Mouse (Mus musculus): Measurements from ENCODE around the gene Recql5.
A peak's percentile ranks its signal among the peaks of the same experiment; 100 is the strongest.

The Recql5 gene

DNA sequence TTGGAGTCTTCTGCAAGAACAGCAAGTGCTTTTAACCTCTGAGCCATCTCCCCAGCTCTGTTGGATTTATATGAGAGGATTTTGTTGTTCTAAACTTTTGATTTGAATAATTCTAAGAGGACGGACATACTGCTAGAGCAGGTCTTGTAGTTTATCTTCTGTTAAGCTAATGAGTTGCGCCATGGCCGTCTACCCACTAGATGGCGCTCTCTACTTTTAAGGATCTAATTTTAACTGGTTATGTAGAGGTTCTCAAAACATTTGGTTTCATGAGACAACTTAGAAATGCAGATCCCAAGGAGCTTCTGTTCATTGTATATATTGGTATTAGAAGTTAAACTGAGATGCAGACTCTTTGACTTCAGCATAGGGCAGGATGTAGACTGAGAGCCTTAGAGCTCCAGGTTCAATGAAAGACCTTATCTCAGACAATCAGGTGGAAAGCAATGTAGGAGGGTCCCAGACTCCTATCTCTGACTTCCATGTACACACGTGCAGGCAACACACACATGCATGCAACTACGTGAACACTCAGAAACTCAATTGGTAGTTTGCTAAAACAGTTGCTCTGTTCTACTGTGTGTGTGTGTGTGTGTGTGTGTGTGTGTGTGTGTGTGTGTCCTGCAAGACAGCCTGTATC, 6.5 kb upstream of the Recql5 start:
- DNase-seq (ENCODE audit: extremely low spot score, low spot score): peak; percentile 60

DNA sequence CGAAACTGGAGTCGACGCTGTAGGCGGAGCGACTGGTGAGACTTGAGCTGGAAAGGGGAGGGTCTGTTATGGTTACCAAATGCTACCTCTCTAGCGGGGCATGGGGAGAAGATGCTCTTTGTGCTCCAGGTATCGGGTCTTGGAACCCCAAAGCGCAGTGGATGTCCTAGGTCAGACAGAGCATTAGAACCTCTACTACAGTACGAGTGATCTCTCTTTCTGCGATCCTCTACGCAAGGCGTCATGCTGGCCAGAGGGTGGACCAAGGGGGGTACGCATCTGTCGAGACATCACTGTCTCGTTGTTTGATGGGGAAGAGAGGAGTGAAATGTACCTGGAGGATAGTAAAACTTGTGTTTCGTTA, 452 bp upstream of the Recql5 start:
- no peak for DNase-seq (ENCODE audit: extremely low spot score, low spot score)

DNA sequence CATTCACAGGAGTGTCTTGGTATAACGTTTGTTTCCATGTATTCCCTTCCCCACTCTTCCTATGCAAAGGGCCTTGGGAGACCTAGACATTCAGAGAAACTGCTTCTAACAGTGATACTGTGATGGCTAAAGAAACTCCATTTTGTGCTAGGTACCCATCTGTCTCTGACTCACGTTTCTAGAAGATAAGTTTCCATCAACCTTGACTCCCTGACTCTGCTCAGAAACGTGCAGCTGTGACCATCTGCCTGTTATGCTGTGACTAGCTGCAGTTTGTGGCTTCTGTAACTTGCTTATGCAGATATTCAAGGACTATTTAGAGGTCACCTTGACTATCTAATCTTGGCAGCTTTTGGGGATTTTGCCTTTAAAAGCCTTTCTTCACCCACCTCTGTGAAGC, 2.0 kb downstream of the Recql5 start:
- DNase-seq (ENCODE audit: extremely low spot score, low spot score): no peak

DNA sequence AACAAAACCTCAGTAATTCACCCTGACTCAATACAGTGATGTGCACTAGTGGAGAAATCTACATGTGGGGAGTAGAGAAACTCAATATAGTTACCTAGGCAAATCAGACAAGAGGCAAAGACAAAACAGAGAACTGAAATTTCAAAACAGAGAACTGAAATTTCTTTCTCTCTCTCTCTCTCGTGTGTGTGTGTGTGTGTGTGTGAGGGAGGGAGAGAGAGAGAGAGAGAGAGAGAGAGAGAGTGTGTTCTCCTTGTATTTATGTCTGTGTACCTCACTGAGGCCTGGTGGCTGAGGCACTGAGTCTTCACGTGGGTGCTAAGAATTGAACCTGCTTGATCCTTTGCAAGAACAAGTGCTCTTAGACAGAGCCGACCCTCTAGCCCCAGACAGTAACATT, 3.5 kb downstream of the Recql5 start:
- no peak for DNase-seq (ENCODE audit: extremely low spot score, low spot score)

DNA sequence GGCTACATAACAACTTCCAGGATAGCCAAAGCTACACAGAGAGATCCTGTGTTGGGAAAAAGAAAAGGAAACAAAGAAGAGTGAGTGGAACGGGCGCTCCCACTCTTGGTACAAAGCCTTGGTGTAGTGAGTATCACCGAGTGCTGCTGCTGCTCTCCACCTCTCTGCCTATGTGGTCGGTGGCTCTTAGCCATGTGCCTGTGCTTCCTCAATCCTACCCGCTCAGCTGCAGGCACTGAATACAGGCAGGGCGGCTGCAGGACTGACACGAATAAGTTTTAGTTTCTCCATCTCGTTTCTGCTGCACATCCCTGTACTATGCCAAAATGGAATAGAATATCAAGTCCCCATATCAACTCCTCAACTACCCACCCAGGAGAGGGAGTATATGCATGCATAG, 4.2 kb downstream of the Recql5 start:
- no peak for DNase-seq (ENCODE audit: extremely low spot score, low spot score)

DNA sequence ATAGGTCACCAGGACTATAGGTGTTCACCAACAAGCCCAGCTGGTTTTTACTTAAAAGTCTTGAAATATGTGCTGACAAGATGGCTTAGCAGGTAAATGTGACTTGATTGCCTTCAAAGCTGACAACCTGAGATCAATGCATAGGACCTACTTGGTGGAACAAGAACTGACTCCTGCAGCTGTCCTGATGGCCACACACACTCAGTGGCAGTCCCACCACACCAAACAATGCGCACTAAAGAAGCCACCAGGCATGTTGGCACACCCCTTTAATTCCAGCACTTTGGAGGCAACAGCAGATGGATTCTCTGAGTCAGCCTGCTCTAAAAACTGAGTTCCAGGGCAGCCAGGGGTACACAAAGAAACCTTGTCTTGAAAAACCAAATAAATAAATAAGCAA, 11.3 kb downstream of the Recql5 start:
- DNase-seq (ENCODE audit: extremely low spot score, low spot score): no peak

DNA sequence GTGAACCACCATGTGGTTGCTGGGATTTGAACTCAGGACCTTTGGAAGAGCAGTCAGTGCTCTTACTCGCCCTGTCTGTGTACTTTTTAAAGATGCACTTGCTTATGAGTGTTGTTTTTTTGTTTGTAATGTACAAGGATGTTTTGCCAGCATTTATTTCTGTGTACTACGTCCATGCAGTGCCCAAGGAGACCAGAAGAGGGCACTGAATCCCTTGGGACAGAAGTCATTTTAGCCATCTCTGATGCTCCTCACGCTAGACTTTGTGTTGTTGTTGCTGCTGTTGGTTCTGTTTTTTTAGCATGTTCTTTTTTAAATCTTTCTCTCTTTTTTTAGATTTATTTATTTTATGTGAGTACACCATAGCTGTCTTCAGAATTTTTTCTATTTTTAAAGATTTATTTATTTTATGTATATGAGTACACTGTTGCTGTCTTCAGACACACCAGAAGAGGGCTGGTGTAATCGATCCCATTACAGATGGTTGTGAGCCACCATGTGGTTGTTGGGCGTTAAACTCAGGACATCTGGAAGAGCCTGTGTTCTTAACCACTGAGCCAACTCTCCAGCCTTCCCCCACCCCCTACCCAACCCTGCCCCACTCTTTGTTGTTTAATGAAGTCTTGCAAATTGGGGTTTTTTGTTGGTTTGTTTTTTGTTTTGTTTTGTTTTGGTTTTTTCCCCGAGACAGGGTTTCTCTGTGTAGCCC, 13.0 kb downstream of the Recql5 start:
- DNase-seq (ENCODE audit: extremely low spot score, low spot score): no peak

- DNase-seq (ENCODE audit: extremely low spot score, low spot score): no peak
These were observed 14.2 kb downstream of the Recql5 start for GRCm38 (mm10) chr11:115919073-115919472.

DNA sequence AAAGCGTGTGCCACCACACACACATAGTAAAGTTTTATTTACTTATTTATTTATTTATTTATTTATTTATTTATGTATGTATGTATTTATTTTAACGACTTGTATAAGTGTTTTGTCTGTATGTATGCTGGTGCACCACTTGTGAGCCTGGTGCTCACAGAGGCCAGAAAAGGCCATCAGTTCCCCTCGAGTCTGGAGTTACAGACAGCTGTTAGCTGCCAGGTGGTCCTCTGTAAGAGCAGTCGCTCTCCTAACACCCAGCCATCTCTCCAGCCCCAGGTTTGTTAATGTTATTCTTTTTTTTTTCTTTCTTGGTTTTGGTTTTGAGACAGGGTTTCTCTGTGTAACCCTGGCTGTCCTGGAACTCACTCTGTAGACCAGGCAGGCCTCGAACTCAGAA, 14.6 kb downstream of the Recql5 start:
- DNase-seq (ENCODE audit: extremely low spot score, low spot score): no peak

DNA sequence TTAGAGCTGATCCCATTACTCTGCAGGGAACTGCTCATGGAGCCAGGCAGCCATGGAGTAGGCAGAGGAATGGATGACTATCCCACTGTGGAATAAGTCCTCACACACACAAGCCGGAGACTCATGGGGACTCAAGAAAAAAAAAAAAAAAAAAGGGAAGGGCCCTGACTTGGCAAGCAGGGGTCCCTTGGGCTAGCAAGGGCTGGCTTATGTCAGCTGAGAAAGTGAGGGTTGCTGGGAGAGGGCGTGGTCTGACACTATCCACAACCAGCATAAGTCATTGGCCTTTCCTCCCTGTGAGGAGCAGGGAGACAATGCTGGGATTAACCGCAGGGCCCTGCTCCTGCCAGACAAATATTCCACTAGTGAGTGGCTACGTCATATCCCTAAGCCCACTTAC, 16.7 kb downstream of the Recql5 start:
- no peak for DNase-seq (ENCODE audit: extremely low spot score, low spot score)

GRCm38 (mm10) chr11:115911632-115912376, 21.5 kb downstream of the Recql5 start, which contains the start of gene Smim6:
Gene Smim6, plus strand, starts transcription at chr11:115912017.
- no peak for DNase-seq (ENCODE audit: extremely low spot score, low spot score)

GRCm38 (mm10) chr11:115911134-115911561, 22.1 kb downstream of the Recql5 start:
- DNase-seq (ENCODE audit: extremely low spot score, low spot score): no peak

- DNase-seq (ENCODE audit: extremely low spot score, low spot score): no peak
These were observed 26.8 kb downstream of the Recql5 start for GRCm38 (mm10) chr11:115906521-115906920.

DNA sequence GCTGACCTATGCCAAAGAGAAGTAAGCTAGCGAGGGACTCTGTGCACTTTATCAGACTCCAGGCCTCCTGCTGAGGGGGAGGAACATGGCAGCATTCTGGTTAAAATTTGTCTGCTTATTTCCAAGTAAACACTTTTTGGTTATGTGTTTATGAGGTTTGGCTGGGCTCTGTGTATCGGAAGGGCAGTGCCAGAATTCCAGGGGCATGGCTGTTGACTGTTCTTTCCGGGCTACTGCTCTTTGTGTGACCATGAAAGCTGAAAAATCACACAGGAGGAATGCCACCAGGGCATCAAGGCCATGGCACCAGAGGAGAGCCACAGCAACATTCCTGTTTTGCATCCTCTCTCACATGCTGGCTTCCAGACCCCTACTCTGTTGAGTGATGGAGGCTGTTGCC, 27.2 kb downstream of the Recql5 start:
- no peak for DNase-seq (ENCODE audit: extremely low spot score, low spot score)

DNA sequence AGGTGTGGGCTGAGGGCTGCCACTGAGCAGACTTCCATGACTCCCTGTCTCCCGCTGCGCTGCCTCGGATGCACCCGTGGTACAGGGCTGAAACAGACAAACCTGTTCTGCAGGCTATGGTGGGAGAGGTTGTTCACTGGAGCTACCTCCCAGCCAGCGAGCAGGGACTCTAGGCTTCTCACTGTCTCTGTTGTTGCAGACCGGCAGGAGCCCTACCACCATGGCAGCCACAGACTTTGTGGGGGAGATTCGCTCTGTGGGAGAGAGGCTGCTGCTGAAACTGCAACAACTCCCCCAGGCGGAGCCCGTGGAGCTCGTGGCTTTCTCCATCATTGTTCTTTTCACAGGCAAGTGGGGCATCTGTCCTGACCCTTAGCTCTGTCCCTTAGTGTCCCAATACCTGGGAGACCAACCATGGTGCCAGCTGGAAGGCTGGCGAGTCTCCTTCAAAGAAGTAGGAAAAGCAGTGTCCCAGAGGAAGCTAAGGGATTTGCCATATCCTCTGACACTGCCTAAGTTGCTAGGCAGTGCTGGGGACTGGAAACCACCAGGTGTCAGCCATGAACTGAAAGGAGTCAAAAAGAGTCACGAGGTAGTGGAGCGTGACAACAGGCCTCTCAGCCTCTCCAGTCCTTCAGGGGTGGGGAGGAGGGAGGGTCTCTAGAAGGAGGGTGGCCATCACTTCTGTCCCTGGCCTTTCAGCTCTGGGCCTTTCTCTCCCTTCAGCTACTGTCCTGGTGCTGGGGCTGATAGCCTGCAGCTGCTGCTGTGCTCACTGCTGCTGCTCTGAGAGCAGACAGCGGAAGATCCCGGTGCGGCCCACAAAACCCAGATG, 28.1 kb downstream of the Recql5 start:
- no peak for DNase-seq (ENCODE audit: extremely low spot score, low spot score)

GRCm38 (mm10) chr11:115904231-115904955, 28.9 kb downstream of the Recql5 start:
- no peak for DNase-seq (ENCODE audit: extremely low spot score, low spot score)

DNA sequence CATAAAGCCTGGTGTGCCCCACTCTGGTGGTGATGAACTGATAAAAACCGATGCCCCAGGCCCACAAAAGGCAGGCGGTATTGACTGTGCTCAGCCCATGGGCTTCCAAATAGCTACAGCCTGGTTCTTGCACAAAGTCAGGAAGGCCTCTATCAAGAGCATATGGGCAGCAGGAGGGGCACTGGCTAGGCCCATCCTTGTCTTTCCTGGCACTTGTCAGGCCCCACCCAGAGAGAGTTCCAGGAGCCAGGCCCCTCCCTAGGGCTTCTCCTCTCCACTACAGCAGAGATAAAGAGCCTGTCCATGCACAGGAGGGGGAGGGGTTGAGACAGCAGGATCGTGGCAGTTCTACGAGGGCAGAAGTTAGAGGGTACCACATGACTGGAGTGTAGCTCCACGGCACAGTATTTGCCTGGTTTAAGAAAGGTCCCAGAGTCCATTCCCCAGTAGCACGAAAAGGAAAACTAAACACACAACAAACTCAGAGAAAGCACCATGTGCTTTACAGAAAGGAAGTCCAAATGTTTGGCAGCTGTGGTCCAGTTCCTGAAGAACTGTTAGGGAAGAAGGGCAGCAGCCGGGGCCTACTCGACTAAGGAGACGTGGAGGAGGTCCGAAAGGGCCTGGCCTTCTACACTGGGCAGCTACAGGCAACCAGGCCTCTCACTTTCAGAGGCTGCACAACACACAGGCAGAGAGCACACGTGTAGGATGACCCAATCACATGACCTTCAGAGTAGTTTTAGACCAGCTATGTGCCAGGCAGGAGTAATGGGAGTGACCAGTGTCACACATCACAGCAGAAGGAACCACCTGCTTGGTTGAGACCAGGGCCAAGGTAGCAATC, 29.7 kb downstream of the Recql5 start:
- DNase-seq (ENCODE audit: extremely low spot score, low spot score): no peak

DNA sequence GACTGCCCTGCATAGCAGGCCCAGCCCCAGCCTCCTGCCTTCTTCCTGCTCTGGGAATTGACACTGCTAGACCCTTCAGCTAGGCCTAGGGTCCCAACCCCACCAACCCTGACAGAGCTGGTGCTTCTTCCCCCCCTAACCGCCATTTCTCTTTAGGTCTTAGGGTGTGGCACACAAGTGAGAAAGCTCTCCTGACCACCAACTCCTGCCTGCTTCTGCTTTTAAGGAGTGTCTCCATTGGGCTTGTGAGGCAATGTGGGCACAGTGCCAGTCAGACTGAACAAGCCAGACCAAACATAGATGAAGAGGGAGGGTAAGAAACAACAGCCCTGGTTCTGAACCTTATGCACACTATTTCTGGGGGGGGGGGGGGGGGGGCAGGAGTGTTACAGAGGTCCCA, 30.4 kb downstream of the Recql5 start:
- no peak for DNase-seq (ENCODE audit: extremely low spot score, low spot score)

DNA sequence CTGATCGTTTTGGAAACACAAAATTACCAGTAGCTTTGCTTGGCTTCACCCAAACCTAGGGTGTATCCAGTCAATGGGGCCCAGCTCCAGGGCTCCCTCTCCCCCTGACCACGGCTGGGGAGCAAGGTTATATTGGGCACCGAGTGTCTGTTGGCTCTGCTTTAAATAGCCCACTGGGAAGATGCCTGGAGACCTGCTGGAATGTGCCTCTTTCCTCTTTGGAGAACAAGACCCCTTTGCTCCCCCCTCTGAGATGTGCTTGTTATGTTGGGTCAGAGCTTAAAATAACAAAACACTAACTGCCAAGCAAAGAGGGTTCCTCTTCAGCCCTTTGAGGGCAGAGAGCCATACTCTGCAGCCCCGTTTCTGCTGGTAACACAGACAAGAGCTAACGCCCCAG, 31.1 kb downstream of the Recql5 start:
- DNase-seq (ENCODE audit: extremely low spot score, low spot score): no peak
